Mouse (Mus musculus): ENCODE measurements around the gene Kif27. TPM values are rescaled to one million over a fixed set of nuclear protein-coding genes. Genes with fewer than 3 reads are reported as not detected.

Gene Kif27
- polyA plus RNA-seq, 1 experiment, result 0.07 TPM

DNA sequence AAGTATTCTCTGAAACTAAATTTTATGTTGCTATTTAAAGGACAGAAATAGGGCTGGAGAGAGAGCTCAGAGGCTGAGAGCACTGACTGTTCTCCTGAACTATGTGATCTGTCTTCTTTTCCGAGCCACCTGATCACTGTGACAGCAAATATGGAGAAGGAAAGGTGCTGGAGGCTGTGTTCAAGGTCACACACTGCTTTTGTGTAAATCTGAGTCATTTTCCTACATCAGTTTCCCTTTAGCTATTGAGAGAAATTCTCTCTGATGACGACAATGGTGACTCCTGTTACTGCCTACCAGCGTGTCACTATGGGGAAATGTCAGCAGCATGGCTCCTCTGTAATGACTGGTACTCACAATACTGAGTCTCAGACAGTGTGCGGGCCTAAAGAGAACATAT is 97.2 kb downstream of the Kif27 start:
- WGBS, result 99% methylated on average over 4 of the region's 4 CpGs
- TF ChIP-seq POLR2A (IDR thresholded peaks at IDR 0.05; ENCODE audit: control insufficient read depth, extremely low read depth, insufficient read depth, low read length, poor library complexity), result no peak
- no peak for TF ChIP-seq CTCF (IDR thresholded peaks at IDR 0.05; ENCODE audit: borderline replicate concordance, control insufficient read depth, extremely low read depth, insufficient read depth, low read length, poor library complexity)
- Histone ChIP-seq H3K4me3 (ENCODE audit: control insufficient read depth, insufficient read depth, low read length) (no peak overlapping the region), H3K27ac (ENCODE audit: control insufficient read depth, insufficient read depth, low read length) (no peak overlapping the region), H3K27me3 (ENCODE audit: control insufficient read depth, insufficient read depth, low read length) (no peaks in the 10 kb centered on the region), H3K36me3 (ENCODE audit: control insufficient read depth, insufficient read depth, low read length) (no peaks in the 10 kb centered on the region), H3K4me1 (replicated peaks; ENCODE audit: control insufficient read depth, insufficient read depth, low read length) (no peaks in the 10 kb centered on the region)
- no peak for DNase-seq

DNA sequence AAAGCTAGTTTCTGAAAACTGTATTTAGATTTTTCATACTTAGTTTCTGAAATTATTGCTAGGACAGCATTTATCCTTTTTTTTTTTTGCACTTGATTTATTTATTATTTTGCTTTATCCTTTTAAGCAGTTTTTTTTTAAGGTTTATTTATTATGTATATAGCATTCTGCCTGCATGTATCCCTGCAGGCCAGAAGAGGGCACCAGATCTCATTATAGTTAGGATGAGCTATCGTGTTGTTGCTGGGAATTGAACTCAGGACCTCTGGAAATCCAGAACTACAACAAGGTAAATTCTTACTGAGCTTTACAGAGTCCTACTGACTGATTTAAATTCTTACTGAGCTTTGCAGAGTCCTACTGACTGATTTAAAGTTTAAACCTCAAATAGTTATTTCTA is 105.7 kb downstream of the Kif27 start:
- DNase-seq, result no peak
- no peaks in the 10 kb centered on the region for H3K36me3 ChIP-seq (ENCODE audit: control insufficient read depth, insufficient read depth, low read length)
- H3K27ac ChIP-seq (ENCODE audit: control insufficient read depth, insufficient read depth, low read length), result no peak overlapping the region
- H3K4me1 ChIP-seq (replicated peaks; ENCODE audit: control insufficient read depth, insufficient read depth, low read length), result no peaks in the 10 kb centered on the region
- no peak overlapping the region for H3K4me3 ChIP-seq (ENCODE audit: control insufficient read depth, insufficient read depth, low read length)
- WGBS, result 90% methylated on average over 1 of the region's 1 CpGs
- no peaks in the 10 kb centered on the region for H3K27me3 ChIP-seq (ENCODE audit: control insufficient read depth, insufficient read depth, low read length)
- TF ChIP-seq POLR2A (IDR thresholded peaks at IDR 0.05; ENCODE audit: control insufficient read depth, extremely low read depth, insufficient read depth, low read length, poor library complexity) (no peak), CTCF (IDR thresholded peaks at IDR 0.05; ENCODE audit: borderline replicate concordance, control insufficient read depth, extremely low read depth, insufficient read depth, low read length, poor library complexity) (no peak)

- Histone ChIP-seq H3K4me1 (replicated peaks; ENCODE audit: control insufficient read depth, insufficient read depth, low read length) (no peaks in the 10 kb centered on the region), H3K4me3 (ENCODE audit: control insufficient read depth, insufficient read depth, low read length) (no peak overlapping the region), H3K27ac (ENCODE audit: control insufficient read depth, insufficient read depth, low read length) (no peak overlapping the region), H3K27me3 (ENCODE audit: control insufficient read depth, insufficient read depth, low read length) (no peaks in the 10 kb centered on the region), H3K36me3 (ENCODE audit: control insufficient read depth, insufficient read depth, low read length) (no peaks in the 10 kb centered on the region)
- DNase-seq, result no peak
- no peak for TF ChIP-seq CTCF (IDR thresholded peaks at IDR 0.05; ENCODE audit: borderline replicate concordance, control insufficient read depth, extremely low read depth, insufficient read depth, low read length, poor library complexity)
- TF ChIP-seq POLR2A (IDR thresholded peaks at IDR 0.05; ENCODE audit: control insufficient read depth, extremely low read depth, insufficient read depth, low read length, poor library complexity), result no peak
- 96% methylated on average over 5 of the region's 5 CpGs for WGBS
Measured at GRCm38 (mm10) chr13:58248957-58249356, 110.0 kb downstream of the Kif27 start.

Other genes with a start within 250 kb of the Kif27 start
- 1.9 and 2.0 TPM in 2 replicates for gene Klhl3, start 245.5 kb downstream of the Kif27 start, polyA plus RNA-seq (2012; rRNA removed)
- 169 and 254 TPM in 2 replicates for gene Hnrnpa0, start 230.6 kb downstream of the Kif27 start, polyA plus RNA-seq (2012; rRNA removed)
- 53.4 and 57.2 TPM in 2 replicates for gene Idnk, start 201.5 kb downstream of the Kif27 start, polyA plus RNA-seq (2012; rRNA removed)
- 161 and 171 TPM in 2 replicates for gene Ubqln1, start 143.5 kb downstream of the Kif27 start, polyA plus RNA-seq (2012; rRNA removed)
- gene Gkap1, start 83.4 kb downstream of the Kif27 start, polyA plus RNA-seq (2012; rRNA removed), result 2.8 and 4.0 TPM in 2 replicates
- 27.9 and 31.7 TPM in 2 replicates for gene 2210016F16Rik, start 26.1 kb upstream of the Kif27 start, polyA plus RNA-seq (2012; rRNA removed)
- 16.9 and 17.3 TPM in 2 replicates for gene Rmi1, start 43.1 kb upstream of the Kif27 start, polyA plus RNA-seq (2012; rRNA removed)
- gene Hnrnpk, start 44.2 kb upstream of the Kif27 start, polyA plus RNA-seq (2012; rRNA removed), result 379 and 419 TPM in 2 replicates

Data from thymus, adult 2 months (tissue).